Mouse (Mus musculus): ENCODE measurements around the gene Il21.

GRCm38 (mm10) chr3:37274661-37275060 lies 42.2 kb upstream of the Il21 start:
- TF ChIP-seq TAL1 (IDR thresholded peaks at IDR 0.05; ENCODE audit: low read length) (no peak), GATA1 (IDR thresholded peaks at IDR 0.05; ENCODE audit: low read length) (no peak)

Data from erythroblast, embryonic 14.5 days (primary cell).